Mouse (Mus musculus): ENCODE measurements around the gene G6pc3. TPM values are rescaled to one million over a fixed set of nuclear protein-coding genes. Genes with fewer than 3 reads are reported as not detected.

Gene G6pc3
- total RNA-seq, 2 experiments from 2014 or later = 50.3 to 53.0 TPM

- intact Hi-C loops (cut with DNase I) = no loop called here
- Histone ChIP-seq H3K4me3 (no peak overlapping the region), H3K27ac (no peak overlapping the region)
- DNase-seq = no peak
- no peak for TF ChIP-seq CTCF (IDR thresholded peaks at IDR 0.05)
Measured at GRCm38 (mm10) chr11:102196018-102196797, 6.8 kb downstream of the G6pc3 start.

DNA sequence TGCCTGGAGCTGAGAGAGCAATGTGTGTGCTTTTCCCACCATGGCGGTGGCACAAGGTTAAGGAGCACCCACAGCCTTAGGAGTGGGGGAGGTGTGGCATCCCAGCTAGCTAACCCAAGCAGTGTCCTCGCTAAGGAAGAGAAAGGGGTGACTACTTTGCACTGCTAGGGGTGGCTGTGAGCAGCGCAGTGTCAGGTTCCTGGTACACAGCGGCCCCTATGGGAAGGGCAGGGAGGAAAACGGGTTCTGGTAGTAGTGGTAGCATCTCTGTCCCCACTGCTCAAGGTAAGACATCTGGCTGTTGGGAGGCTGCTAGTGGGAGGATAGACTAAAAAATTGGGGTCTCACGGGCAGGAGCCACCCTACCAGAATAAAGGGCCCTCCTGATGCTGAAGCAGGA is 8.8 kb downstream of the G6pc3 start:
- H3K27ac ChIP-seq = no peak overlapping the region
- no peak overlapping the region for H3K4me3 ChIP-seq
- intact Hi-C loops (cut with DNase I) = no loop called here
- no peak for TF ChIP-seq CTCF (IDR thresholded peaks at IDR 0.05)
- no peak for DNase-seq

DNA sequence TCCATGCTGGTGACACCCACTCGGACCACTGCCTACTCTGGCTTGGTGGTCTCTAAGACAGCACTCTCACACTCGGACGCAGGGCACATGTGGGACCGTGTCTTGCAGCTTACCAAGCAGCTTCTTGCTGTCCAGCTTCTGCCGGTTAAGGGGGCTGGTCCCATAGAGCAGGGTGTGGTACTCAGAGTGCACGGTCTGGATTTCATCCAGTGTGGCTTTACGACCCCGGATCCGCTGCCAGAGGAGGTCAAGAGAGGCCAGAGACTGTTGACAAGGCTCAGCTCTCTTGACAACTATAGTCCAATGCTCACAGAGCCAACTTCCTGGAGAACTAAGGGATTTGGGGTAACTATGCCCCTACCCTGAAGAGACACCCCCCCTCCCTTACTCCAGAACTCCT is 10.4 kb downstream of the G6pc3 start:
- Histone ChIP-seq H3K4me3 (no peak overlapping the region), H3K27ac (no peak overlapping the region)
- TF ChIP-seq CTCF (IDR thresholded peaks at IDR 0.05) = no peak
- intact Hi-C loops (cut with DNase I) = no loop called here
- no peak for DNase-seq

DNA sequence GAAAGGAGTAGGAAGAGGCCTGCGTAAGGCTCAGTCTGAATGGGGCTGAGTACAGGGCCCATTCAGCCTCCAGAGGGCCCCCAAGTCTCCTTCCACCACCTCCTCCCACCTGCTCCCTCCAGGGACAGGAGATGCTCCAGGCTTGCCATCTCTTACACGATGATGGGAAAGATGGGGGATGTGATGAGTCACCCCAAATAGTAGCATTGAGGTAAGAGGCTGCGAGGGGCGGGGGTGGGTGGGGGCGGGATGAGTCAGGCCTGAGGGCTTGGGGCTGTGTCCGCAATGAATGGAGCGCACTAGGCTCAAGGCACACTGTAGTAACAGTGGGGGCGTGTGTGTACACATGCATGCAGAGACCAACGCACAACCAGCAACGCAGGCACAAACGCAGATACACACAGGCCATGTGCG is 12.0 kb downstream of the G6pc3 start:
- H3K4me3 ChIP-seq = no peak overlapping the region
- no peak overlapping the region for H3K27ac ChIP-seq
- intact Hi-C loops (cut with DNase I) = no loop called here
- peak; percentile 14 for DNase-seq
- peak; percentile 32 for TF ChIP-seq CTCF (IDR thresholded peaks at IDR 0.05)

DNA sequence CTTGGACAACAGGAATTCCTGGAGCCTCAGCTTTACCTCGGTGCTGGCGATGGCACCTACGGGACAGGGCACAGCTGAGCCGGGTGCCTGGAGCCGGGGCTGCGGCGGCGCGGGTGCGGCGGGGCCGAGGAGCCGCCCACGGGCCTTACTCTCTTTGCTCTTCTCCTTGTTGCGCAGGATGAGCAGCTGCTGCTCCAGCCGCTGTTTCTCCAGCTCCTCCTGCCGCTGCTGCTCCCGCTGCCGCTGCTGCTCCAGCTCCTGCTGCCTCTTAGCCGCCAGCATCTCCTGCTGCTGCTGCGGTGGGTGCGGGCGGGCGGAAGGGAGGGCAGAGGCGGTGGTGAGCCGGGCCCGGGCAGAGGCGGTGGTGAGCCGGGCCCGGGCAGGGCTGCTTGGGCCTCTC is 17.1 kb downstream of the G6pc3 start:
- H3K27ac ChIP-seq = no peak overlapping the region
- no peak for DNase-seq
- intact Hi-C loops (cut with DNase I) = loop anchor here (2.0 kb wide), 1 partner anchor 16 kb away; no protein-coding TSS in a partner anchor
- H3K4me3 ChIP-seq = no peak overlapping the region
- no peak for TF ChIP-seq CTCF (IDR thresholded peaks at IDR 0.05)

GRCm38 (mm10) chr11:102207825-102208777 is 18.7 kb downstream of the G6pc3 start:
- no peak for TF ChIP-seq CTCF (IDR thresholded peaks at IDR 0.05)
- intact Hi-C loops (cut with DNase I) = loop anchor here (2.0 kb wide), 1 partner anchor 17 kb away; no protein-coding TSS in a partner anchor
- Histone ChIP-seq H3K27ac (peak overlapping the region; percentile 54), H3K4me3 (peak overlapping the region; percentile 30)
- peak; percentile 43 for DNase-seq

- intact Hi-C loops (cut with DNase I) = no loop called here
- TF ChIP-seq CTCF (IDR thresholded peaks at IDR 0.05) = no peak
- peak overlapping the region; percentile 62 for H3K27ac ChIP-seq
- DNase-seq = no peak
- H3K4me3 ChIP-seq = no peak overlapping the region; the same call in 1 of the 2 replicates
Measured at GRCm38 (mm10) chr11:102208846-102209245, 19.4 kb downstream of the G6pc3 start.

DNA sequence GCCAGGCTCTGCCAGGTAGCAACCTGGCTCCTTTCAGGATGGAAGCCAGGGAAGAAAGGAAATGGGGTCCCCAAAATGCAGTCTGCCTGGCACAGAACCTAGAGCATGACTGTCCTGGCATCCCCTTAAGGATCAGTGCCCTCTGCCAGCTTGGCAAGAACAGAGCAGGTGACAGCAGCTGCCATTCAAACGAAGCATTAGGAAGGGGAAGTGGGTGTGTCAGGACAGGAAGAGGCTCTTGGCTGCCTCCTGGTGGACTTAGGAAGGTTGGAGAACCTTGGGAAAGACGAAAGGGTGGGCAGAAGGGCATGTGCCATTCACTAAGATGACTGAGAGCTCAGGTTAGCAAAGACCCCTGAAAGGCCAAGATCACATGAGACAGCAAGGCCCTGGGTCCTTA is 20.3 kb downstream of the G6pc3 start:
- DNase-seq = peak; percentile 65
- intact Hi-C loops (cut with DNase I) = no loop called here
- peak; percentile 70 for TF ChIP-seq CTCF (IDR thresholded peaks at IDR 0.05)
- Histone ChIP-seq H3K4me3 (0 out of 2 replicates have a peak overlapping the region, but pooled peaks have one; percentile 2), H3K27ac (peak overlapping the region; percentile 98)

- DNase-seq = no peak
- Histone ChIP-seq H3K27ac (peak overlapping the region; percentile 98), H3K4me3 (0 out of 2 replicates have a peak overlapping the region, but pooled peaks have one; percentile 2)
- intact Hi-C loops (cut with DNase I) = no loop called here
- TF ChIP-seq CTCF (IDR thresholded peaks at IDR 0.05) = no peak
Measured at GRCm38 (mm10) chr11:102210185-102210584, 20.8 kb downstream of the G6pc3 start.

GRCm38 (mm10) chr11:102211011-102211410 is 21.6 kb downstream of the G6pc3 start:
- Histone ChIP-seq H3K27ac (peak overlapping the region; percentile 98), H3K4me3 (peak overlapping the region; percentile 47)
- TF ChIP-seq CTCF (IDR thresholded peaks at IDR 0.05) = no peak
- DNase-seq = no peak
- intact Hi-C loops (cut with DNase I) = no loop called here

DNA sequence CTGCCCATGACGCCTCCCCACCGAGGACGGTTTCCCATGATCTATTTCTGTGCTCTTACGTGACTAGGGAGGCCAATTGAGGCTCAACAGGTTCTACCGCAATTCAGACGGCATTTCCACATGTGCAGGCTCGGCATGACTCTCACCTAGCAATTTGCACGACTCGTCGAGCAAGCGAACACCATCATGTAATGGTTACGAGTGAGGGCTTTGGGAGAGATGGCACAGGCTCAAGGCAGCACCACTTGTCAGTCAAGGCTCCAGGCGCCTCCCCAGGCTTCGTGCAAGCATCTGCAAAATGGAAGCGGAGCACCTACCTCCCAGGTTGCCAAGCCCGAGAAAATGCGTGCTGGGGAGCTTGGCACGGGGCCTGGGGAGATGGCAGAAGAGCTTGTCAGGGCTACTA is 22.5 kb downstream of the G6pc3 start:
- peak; percentile 90 for DNase-seq
- H3K27ac ChIP-seq = peak overlapping the region; percentile 98
- intact Hi-C loops (cut with DNase I) = no loop called here

DNA sequence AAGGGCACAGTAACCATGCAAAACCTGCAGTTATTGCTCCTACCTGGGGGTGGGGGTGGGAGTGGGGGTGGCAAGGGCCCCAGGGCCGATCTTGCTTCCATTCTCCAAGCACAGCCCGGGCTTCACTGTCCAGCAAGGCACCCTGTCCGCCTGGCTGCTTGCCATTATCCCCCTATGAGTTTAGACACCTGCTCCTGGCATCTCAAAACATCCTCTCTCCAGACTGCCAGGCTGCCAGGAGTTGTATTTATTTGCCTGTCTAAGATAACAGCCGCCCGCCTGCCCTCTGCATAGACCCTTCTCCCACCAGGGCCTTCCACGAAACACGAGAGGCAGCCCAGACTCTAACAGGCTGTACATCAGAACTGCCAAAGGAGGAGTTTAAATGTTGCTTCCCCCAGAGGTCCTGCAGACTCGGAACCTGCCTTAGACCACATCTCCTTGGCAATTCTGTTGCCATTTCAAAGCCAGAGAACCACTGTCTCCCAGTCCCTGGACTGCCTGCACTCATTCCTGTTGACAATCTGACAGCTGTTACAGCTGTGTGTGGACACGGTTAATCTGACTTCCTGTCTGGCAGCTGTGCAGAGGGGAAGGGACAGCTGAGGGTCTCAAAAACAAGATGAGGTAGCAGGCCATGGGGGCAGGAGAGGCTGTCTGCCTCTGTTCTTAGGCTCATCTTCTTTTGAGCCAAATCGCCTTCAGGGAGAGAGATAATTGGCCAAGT is 25.2 kb downstream of the G6pc3 start:
- peak; percentile 76 for DNase-seq
- H3K4me3 ChIP-seq = peak overlapping the region; percentile 66
- intact Hi-C loops (cut with DNase I) = no loop called here
- no peak for TF ChIP-seq CTCF (IDR thresholded peaks at IDR 0.05)
- peak overlapping the region; percentile 98 for H3K27ac ChIP-seq

More for the DNA sequence above, 22.5 kb downstream of the G6pc3 start:
- TF ChIP-seq CTCF (IDR thresholded peaks at IDR 0.05) = no peak
- peak overlapping the region; percentile 47 for H3K4me3 ChIP-seq

All from gastrocnemius, adult 2 months (tissue).